Mouse (Mus musculus) left cerebral cortex, adult 9 months (tissue): ENCODE measurements around the gene Omt2b.
"Not testable (repeated sequence)": the region's sequence is repeated elsewhere in the genome, so short reads cannot be mapped to it uniquely, and the experiment has no call there.

Experiments used
- DNase-seq, 2 experiments: peaks; one replicate each; pipeline ENCODE4 v3.0.0; 2022; ENCODE audit warnings: low spot score in 2 of 2

Omt2b gene

GRCm38 (mm10) chr9:78327289-78327688 is at the start of gene Omt2b:
Omt2b (plus strand) TSS chr9:78327589.
- DNase-seq: not testable (repeated sequence)

GRCm38 (mm10) chr9:78282002-78282711 is 45.2 kb upstream of the Omt2b start:
- not testable (repeated sequence) for DNase-seq

- DNase-seq: not testable (repeated sequence)
Observed at GRCm38 (mm10) chr9:78289063-78289462, 38.3 kb upstream of the Omt2b start.

- not testable (repeated sequence) for DNase-seq
Observed at GRCm38 (mm10) chr9:78289723-78290122, 37.7 kb upstream of the Omt2b start, which contains the start of gene Gm10639. Gm10639 (plus strand) TSS chr9:78289923.

GRCm38 (mm10) chr9:78292462-78292861 is 34.9 kb upstream of the Omt2b start:
- DNase-seq: not testable (repeated sequence)

GRCm38 (mm10) chr9:78293683-78294082 is 33.7 kb upstream of the Omt2b start:
- not testable (repeated sequence) for DNase-seq

- DNase-seq: not testable (repeated sequence)
Observed at GRCm38 (mm10) chr9:78294781-78295180, 32.6 kb upstream of the Omt2b start.

GRCm38 (mm10) chr9:78296089-78296488 is 31.3 kb upstream of the Omt2b start:
- DNase-seq: peak in 1 of 2 experiments; percentile 7

GRCm38 (mm10) chr9:78298232-78298631 is 29.2 kb upstream of the Omt2b start:
- DNase-seq: no peak

- not testable (repeated sequence) for DNase-seq
Observed at GRCm38 (mm10) chr9:78299143-78299542, 28.2 kb upstream of the Omt2b start.

- DNase-seq: not testable (repeated sequence)
Observed at GRCm38 (mm10) chr9:78308122-78308521, 19.3 kb upstream of the Omt2b start.

GRCm38 (mm10) chr9:78314696-78315095 is 12.7 kb upstream of the Omt2b start, which contains the start of gene Omt2a:
Omt2a (minus strand) TSS chr9:78314796.
- DNase-seq: no peak

- no peak for DNase-seq
Observed at GRCm38 (mm10) chr9:78319499-78319898, 7.9 kb upstream of the Omt2b start.

- DNase-seq: not testable (repeated sequence)
Observed at GRCm38 (mm10) chr9:78337050-78337449, 9.7 kb downstream of the Omt2b start.

- DNase-seq: peak in 1 of 2 experiments; percentile 1
Observed at GRCm38 (mm10) chr9:78340324-78340723, 12.9 kb downstream of the Omt2b start.

GRCm38 (mm10) chr9:78342494-78342893 is 15.1 kb downstream of the Omt2b start:
- DNase-seq: not testable (repeated sequence)

- not testable (repeated sequence) for DNase-seq
Observed at GRCm38 (mm10) chr9:78343055-78343454, 15.7 kb downstream of the Omt2b start.

- DNase-seq: not testable (repeated sequence)
Observed at GRCm38 (mm10) chr9:78345235-78345634, 17.8 kb downstream of the Omt2b start.

GRCm38 (mm10) chr9:78347004-78347403 is 19.6 kb downstream of the Omt2b start:
- no peak for DNase-seq

- DNase-seq: not testable (repeated sequence)
Observed at GRCm38 (mm10) chr9:78348206-78349004, 21.0 kb downstream of the Omt2b start.

GRCm38 (mm10) chr9:78349141-78349540 is 21.8 kb downstream of the Omt2b start:
- not testable (repeated sequence) for DNase-seq

GRCm38 (mm10) chr9:78350007-78350406 is 22.6 kb downstream of the Omt2b start:
- not testable (repeated sequence) for DNase-seq
